Mouse (Mus musculus): ENCODE results near the gene Defb43. TPM values are rescaled to one million over a fixed set of nuclear protein-coding genes. Genes with fewer than 3 reads are reported as not detected.

Defb43 gene
- total RNA-seq, 2 experiments from 2014 or later, result not detected

DNA sequence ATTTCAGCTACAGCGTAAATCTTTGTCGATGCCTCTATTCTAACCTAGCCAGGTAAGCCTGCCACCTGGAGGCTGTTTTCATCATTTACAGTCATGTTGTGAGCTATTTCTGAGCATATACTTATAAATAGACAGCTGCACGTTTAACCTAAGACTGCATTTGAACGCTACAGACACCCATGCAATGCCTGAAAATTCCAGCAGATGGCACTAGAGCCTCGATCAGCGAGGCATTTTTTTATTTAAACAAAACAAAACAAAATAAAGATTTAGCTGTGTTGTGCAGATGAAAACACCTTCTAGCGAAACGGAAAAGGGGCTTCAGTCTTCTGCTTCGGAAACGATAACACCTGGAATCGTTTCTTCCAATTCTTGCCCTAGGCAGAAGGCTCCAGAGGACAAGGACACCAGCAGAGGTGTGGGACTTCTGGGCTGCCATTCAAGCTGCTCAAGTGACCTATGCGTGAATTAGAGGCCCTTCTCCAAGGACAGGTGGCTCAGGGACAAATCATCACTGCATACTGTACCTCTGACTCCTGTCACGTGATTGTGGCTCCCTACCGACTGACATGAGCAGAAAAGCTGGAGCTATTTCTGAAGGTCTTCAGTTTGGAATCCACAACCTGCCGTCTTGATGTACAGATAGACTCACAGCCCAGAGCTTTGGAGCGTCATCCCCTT is 55.2 kb downstream of the Defb43 start:
- peak in 1 of 2 experiments; percentile 60 for DNase-seq (ENCODE audit: low spot score in 2 of 2)

Other genes with a start within 250 kb of the Defb43 start
- 10 to 100 TPM; 12.4 to 14.0 TPM for gene Wdfy2, start 174.1 kb upstream of the Defb43 start, total RNA-seq (2021)
- not detected for gene Defb48, start 27.3 kb upstream of the Defb43 start, total RNA-seq (2021)
- not detected for gene Defb47, start 13.7 kb upstream of the Defb43 start, total RNA-seq (2021)
- not detected for gene Defb42, start 35.2 kb downstream of the Defb43 start, total RNA-seq (2021)
- not detected for gene Defb30, start 38.2 kb downstream of the Defb43 start, total RNA-seq (2021)

All from gastrocnemius, postnatal 4 days (tissue).